Mouse (Mus musculus) brain, embryonic 18.5 days (tissue): ENCODE measurements around the gene Tcte1.

Experiments
- DNase-seq: peaks from one replicate; pipeline ENCODE4 v3.0.0-alpha.2; 2012; ENCODE audit warnings: low read depth, low spot score

Tcte1 gene

GRCm38 (mm10) chr17:45511757-45512156 is 11.5 kb upstream of the Tcte1 start:
- DNase-seq = no peak

- no peak for DNase-seq
These were observed 8.0 kb upstream of the Tcte1 start for GRCm38 (mm10) chr17:45515204-45515726.

- no peak for DNase-seq
These were observed 7.4 kb upstream of the Tcte1 start for GRCm38 (mm10) chr17:45515806-45516205.

GRCm38 (mm10) chr17:45516488-45516887 is 6.7 kb upstream of the Tcte1 start:
- peak; percentile 42 for DNase-seq

GRCm38 (mm10) chr17:45517135-45517534 is 6.1 kb upstream of the Tcte1 start:
- DNase-seq = no peak

- DNase-seq = no peak
These were observed 5.6 kb upstream of the Tcte1 start for GRCm38 (mm10) chr17:45517549-45518215.

GRCm38 (mm10) chr17:45518766-45519475 is 4.3 kb upstream of the Tcte1 start:
- DNase-seq = no peak

GRCm38 (mm10) chr17:45520136-45520535 is 3.1 kb upstream of the Tcte1 start:
- DNase-seq = no peak

- DNase-seq = no peak
These were observed 1.7 kb downstream of the Tcte1 start for GRCm38 (mm10) chr17:45524961-45525360.

GRCm38 (mm10) chr17:45526571-45526970 is 3.3 kb downstream of the Tcte1 start:
- DNase-seq = no peak

GRCm38 (mm10) chr17:45530346-45530782 is 7.1 kb downstream of the Tcte1 start:
- no peak for DNase-seq

GRCm38 (mm10) chr17:45532896-45533295 is 9.7 kb downstream of the Tcte1 start:
- no peak for DNase-seq

GRCm38 (mm10) chr17:45536264-45536663 is 13.0 kb downstream of the Tcte1 start:
- DNase-seq = no peak

GRCm38 (mm10) chr17:45538394-45538793 is 15.2 kb downstream of the Tcte1 start:
- DNase-seq = no peak

- DNase-seq = no peak
These were observed 16.4 kb downstream of the Tcte1 start for GRCm38 (mm10) chr17:45539664-45540063.

- DNase-seq = no peak
These were observed 18.9 kb downstream of the Tcte1 start for GRCm38 (mm10) chr17:45542129-45542528.

GRCm38 (mm10) chr17:45542705-45543104 is 19.5 kb downstream of the Tcte1 start:
- no peak for DNase-seq

GRCm38 (mm10) chr17:45543115-45543514 is 19.9 kb downstream of the Tcte1 start:
- no peak for DNase-seq

- no peak for DNase-seq
These were observed 21.0 kb downstream of the Tcte1 start for GRCm38 (mm10) chr17:45544001-45544872.

- no peak for DNase-seq
These were observed 21.6 kb downstream of the Tcte1 start for GRCm38 (mm10) chr17:45544873-45545277.

GRCm38 (mm10) chr17:45545278-45545961 is 22.2 kb downstream of the Tcte1 start:
- no peak for DNase-seq
